Comparison of ENCODE assay signal across 8 mouse cellular contexts in genomic region chr14:32599290-32600041, GRCm38 (mm10). TPM values are rescaled to one million over a fixed set of nuclear protein-coding genes. Genes with fewer than 3 reads are reported as not detected.
A peak's percentile ranks its signal among the peaks of the same experiment; 100 is the strongest.
DNase-seq lines count a peak whose midpoint lies in the region; ATAC-seq and TF ChIP-seq lines count a peak whose summit lies in the region.

Gene Prrxl1, plus strand, starts transcription at chr14:32599407.

- H3K9me3 ChIP-seq in forebrain, embryonic 15.5 days = no peaks in the 10 kb centered on the region
- H3K9me3 ChIP-seq in limb, embryonic 14.5 days (ENCODE audit: control insufficient read depth, low read length) = no peaks in the 10 kb centered on the region

- ATAC-seq in frontal cortex, adult (ENCODE audit: low TSS enrichment) = 0 out of 2 replicates have a peak, but pooled peaks have one; percentile 23
- ATAC-seq in forebrain, embryonic 15.5 days (replicated peaks) = peak; percentile 62
- ATAC-seq in limb, embryonic 14.5 days (ENCODE audit: low FRiP score, low read depth) = no peak

- H3K9ac ChIP-seq in forebrain, embryonic 15.5 days (replicated peaks) = no peak within 1 kb of the TSS; the same call in 1 of the 2 replicates
- H3K9ac ChIP-seq in limb, embryonic 14.5 days (ENCODE audit: low read depth, low read length, severe bottlenecking) = no peak within 1 kb of the TSS

- no peak within 1 kb of the TSS for H3K27ac ChIP-seq in forebrain, embryonic 15.5 days (replicated peaks)
- no peak within 1 kb of the TSS for H3K27ac ChIP-seq in limb, embryonic 14.5 days (replicated peaks; ENCODE audit: low read depth, low read length)

- H3K4me3 ChIP-seq in forebrain, embryonic 15.5 days = peak within 1 kb of the TSS; percentile 25
- H3K4me3 ChIP-seq in limb, embryonic 14.5 days (replicated peaks; ENCODE audit: low read length) = peak within 1 kb of the TSS; percentile 26

- H3K36me3 ChIP-seq in forebrain, embryonic 15.5 days = no peaks in the 10 kb centered on the region
- no peaks in the 10 kb centered on the region for H3K36me3 ChIP-seq in limb, embryonic 14.5 days (ENCODE audit: control insufficient read depth, insufficient read depth, low read length)

- peak within 1 kb of the TSS; percentile 43 for H3K4me2 ChIP-seq in forebrain, embryonic 15.5 days (replicated peaks)
- H3K4me2 ChIP-seq in limb, embryonic 14.5 days (replicated peaks; ENCODE audit: low read depth, low read length, severe bottlenecking) = peak within 1 kb of the TSS; percentile 37

- DNase-seq in frontal cortex, postnatal 10 days (ENCODE audit: low spot score in 2 of 2) = no peak
- peak; percentile 74 for DNase-seq in MN1 (ENCODE audit: low spot score)
- DNase-seq in limb, embryonic 14.5 days (ENCODE audit: low spot score) = no peak
- DNase-seq in right cerebral cortex, adult 18-20 months = no peak
- no peak for DNase-seq in B cell, adult 2 months
- no peak for DNase-seq in frontal cortex, postnatal 25 days (ENCODE audit: low spot score in 2 of 2)

- H3K4me1 ChIP-seq in forebrain, embryonic 15.5 days = peaks cover 34% of the 10 kb centered on the region
- peaks cover 6% of the 10 kb centered on the region; the same call in 1 of the 2 replicates for H3K4me1 ChIP-seq in limb, embryonic 14.5 days (ENCODE audit: control insufficient read depth, insufficient read depth, low read length)

- WGBS in forebrain, embryonic 15.5 days = under 1% methylated on average over 53 of the region's 53 CpGs
- 2% methylated on average over 49 of the region's 53 CpGs for WGBS in limb, embryonic 14.5 days

- peaks cover 86% of the 10 kb centered on the region for H3K27me3 ChIP-seq in forebrain, embryonic 15.5 days
- H3K27me3 ChIP-seq in limb, embryonic 14.5 days (ENCODE audit: control insufficient read depth, insufficient read depth, low read length) = peaks cover 97% of the 10 kb centered on the region

- TF ChIP-seq POLR2A in limb, embryonic 14.5 days (IDR thresholded peaks at IDR 0.05; ENCODE audit: borderline replicate concordance, extremely low read depth, insufficient read depth, insufficient read length) = no peak

RNA-seq across cellular contexts. Expression of gene Prrxl1, which starts in this region (rescaled TPM):
- polyA plus RNA-seq in forebrain, embryonic 15.5 days (2015; fragmentation: Nextera tagmentation; extraction: Ambion mirVana) = 0.08 and 0.18 TPM in 2 replicates
- 0.09 and 0.20 TPM in 2 replicates for polyA plus RNA-seq in limb, embryonic 14.5 days (2012; rRNA removed)
- polyA plus RNA-seq in limb, embryonic 14.5 days (2014; fragmentation: Nextera tagmentation; extraction: Ambion mirVana) = 0.25 TPM in 1 of 2 replicates, not detected in the other

Comparison
In these comparisons a context has a peak if more than half of its experiments do, and no peak if none do; other contexts are left out.
1. Peak in ATAC-seq, H3K4me3 ChIP-seq and H3K4me2 ChIP-seq in forebrain, embryonic 15.5 days; RNA of the gene not detected or under 1 TPM.